16 mouse cellular contexts compared by ENCODE assay signal in genomic region chr3:88435515-88435914, GRCm38 (mm10). TPM values are rescaled to one million over a fixed set of nuclear protein-coding genes. Genes with fewer than 3 reads are reported as not detected.
DNase-seq lines count a peak whose midpoint lies in the region; ATAC-seq and TF ChIP-seq lines count a peak whose summit lies in the region.
"Had no signal": no experiment of that assay in that cellular context is flagged by ENCODE, and none has a peak within 500 bp of the region (broad histone marks: within the 10 kb centered on the region; RNA-seq: fewer than 3 reads in every experiment).

No protein-coding gene starts in this region.

- no peak for TF ChIP-seq CTCF in G1E (IDR thresholded peaks at IDR 0.05; ENCODE audit: low read depth, low read length)
- no peak for TF ChIP-seq CTCF in gastrocnemius, adult 2 months (IDR thresholded peaks at IDR 0.05)

- no peak for ATAC-seq in G1E (ENCODE audit: extremely low read depth, insufficient number of reproducible peaks, low FRiP score, poor library complexity, severe bottlenecking)
- ATAC-seq in midbrain, embryonic 11.5 days (ENCODE audit: low FRiP score) = no peak
- ATAC-seq: forebrain, embryonic 13.5 days had no signal

- peaks cover 50% of the 10 kb centered on the region for H3K4me1 ChIP-seq in G1E (ENCODE audit: insufficient read depth, low read depth, low read length)
- peaks cover 3% of the 10 kb centered on the region; the same call in 1 of the 2 replicates for H3K4me1 ChIP-seq in midbrain, embryonic 11.5 days (ENCODE audit: control insufficient read depth, insufficient read depth, low read length)

- H3K4me3 ChIP-seq in G1E (ENCODE audit: low read depth, low read length) = peak overlapping the region; percentile 0; the same call in 1 of the 2 replicates
- no peak overlapping the region for H3K4me3 ChIP-seq in gastrocnemius, adult 2 months
- no peak overlapping the region for H3K4me3 ChIP-seq in midbrain, embryonic 11.5 days (ENCODE audit: low read depth, low read length)
- H3K4me3 ChIP-seq: forebrain, embryonic 13.5 days; midbrain, embryonic 12.5 days had no signal

- H3K9me3 ChIP-seq in G1E (replicated peaks) = peaks cover 7% of the 10 kb centered on the region
- H3K9me3 ChIP-seq in midbrain, embryonic 11.5 days (ENCODE audit: control insufficient read depth, low read length) = no peaks in the 10 kb centered on the region
- H3K9me3 ChIP-seq: forebrain, embryonic 13.5 days; limb, embryonic 12.5 days; midbrain, embryonic 12.5 days had no signal

- no peak overlapping the region for H3K27ac ChIP-seq in gastrocnemius, adult 2 months
- H3K27ac ChIP-seq in midbrain, embryonic 11.5 days (ENCODE audit: low read depth, low read length) = no peak overlapping the region
- H3K27ac ChIP-seq: forebrain, embryonic 13.5 days; limb, embryonic 12.5 days; midbrain, embryonic 12.5 days had no signal

- no peak for DNase-seq in G1E (ENCODE audit: low spot score)
- peak; percentile 94 for DNase-seq in brain, adult 2 months (ENCODE audit: low read depth, low spot score)
- DNase-seq in layer of hippocampus, adult 9-11 months = peak; percentile 91
- peak; percentile 83 to 92 for DNase-seq in left cerebral cortex, postnatal 14 days (ENCODE audit: low spot score in 2 of 2)
- no peak for DNase-seq in gastrocnemius, adult 2 months
- no peak for DNase-seq in heart, adult 18-20 months
- DNase-seq in midbrain, embryonic 11.5 days (ENCODE audit: low spot score, missing footprints) = no peak
- DNase-seq: cerebellum, adult 11 months; lung, postnatal 36 days had no signal

- H3K27me3 ChIP-seq in G1E (ENCODE audit: insufficient read depth, low read length) = peaks cover 41% of the 10 kb centered on the region
- no peaks in the 10 kb centered on the region for H3K27me3 ChIP-seq in midbrain, embryonic 11.5 days (ENCODE audit: control insufficient read depth, insufficient read depth, low read length)
- H3K27me3 ChIP-seq: limb, embryonic 12.5 days had no signal

- H3K4me2 ChIP-seq in midbrain, embryonic 11.5 days = no peak overlapping the region
- H3K4me2 ChIP-seq: midbrain, embryonic 12.5 days had no signal

- 67% methylated on average over 10 of the region's 10 CpGs for WGBS in midbrain, embryonic 11.5 days

- intact Hi-C loops in left cerebral cortex, postnatal 14 days (cut with DNase I) = no loop called here
- intact Hi-C loops in gastrocnemius, adult 2 months (cut with DNase I) = no loop called here

- H3K9ac ChIP-seq in midbrain, embryonic 11.5 days (ENCODE audit: low read length) = no peak overlapping the region
- H3K9ac ChIP-seq: forebrain, embryonic 13.5 days; limb, embryonic 12.5 days; midbrain, embryonic 12.5 days had no signal

- peaks cover 7% of the 10 kb centered on the region for H3K36me3 ChIP-seq in G1E (replicated peaks)
- H3K36me3 ChIP-seq in midbrain, embryonic 11.5 days (ENCODE audit: control insufficient read depth, insufficient read depth, low read length) = no peaks in the 10 kb centered on the region

RNA-seq across cellular contexts. Expression of gene Slc25a44, which starts 10.6 kb away (rescaled TPM):
- 62.0 and 62.3 TPM in 2 replicates for total RNA-seq in G1E (2014; fragmentation: Nextera tagmentation)
- total RNA-seq in G1E (2017) = 50.3 and 50.9 TPM in 2 replicates
- 17.4 and 23.0 TPM in 2 replicates for polyA plus RNA-seq in G1E (2012)
- total RNA-seq in left cerebral cortex, postnatal 14 days (2021) = 10 to 100 TPM; 69.6 to 71.3 TPM
- total RNA-seq in gastrocnemius, adult 2 months (2021) = 10 to 100 TPM; 16.1 to 18.5 TPM
- 10 to 100 TPM; 12.3 to 14.2 TPM for total RNA-seq in heart, adult 18-20 months (2021)
- polyA plus RNA-seq in midbrain, embryonic 11.5 days (2014; fragmentation: Nextera tagmentation; extraction: Ambion mirVana) = 20.8 and 22.3 TPM in 2 replicates

RNA-seq across cellular contexts. Expression of gene Pmf1, which starts 25.4 kb away (rescaled TPM):
- total RNA-seq in G1E (2014; fragmentation: Nextera tagmentation) (273 and 301 TPM in 2 replicates), G1E (2017) (110 and 117 TPM in 2 replicates)
- 254 and 283 TPM in 2 replicates for polyA plus RNA-seq in G1E (2012)
- 1 to 10 TPM; 5.7 to 7.8 TPM for total RNA-seq in left cerebral cortex, postnatal 14 days (2021)
- 10 to 100 TPM; 16.2 to 19.7 TPM for total RNA-seq in gastrocnemius, adult 2 months (2021)
- total RNA-seq in heart, adult 18-20 months (2021) = 10 to 100 TPM; 16.8 to 18.3 TPM
- 128 and 132 TPM in 2 replicates for polyA plus RNA-seq in midbrain, embryonic 11.5 days (2014; fragmentation: Nextera tagmentation; extraction: Ambion mirVana)

RNA-seq across cellular contexts. Expression of gene Sema4a, which starts 25.5 kb away (rescaled TPM):
- 1.1 TPM in 1 of 2 replicates, not detected in the other for total RNA-seq in G1E (2014; fragmentation: Nextera tagmentation)
- total RNA-seq in G1E (2017) = 0.23 and 0.66 TPM in 2 replicates
- 1.3 and 1.7 TPM in 2 replicates for polyA plus RNA-seq in G1E (2012)
- 10 to 100 TPM; 51.3 to 57.7 TPM for total RNA-seq in left cerebral cortex, postnatal 14 days (2021)
- total RNA-seq in gastrocnemius, adult 2 months (2021) = 1 to 10 TPM; 1.2 to 1.8 TPM
- 1 to 10 TPM; 4.4 to 5.9 TPM for total RNA-seq in heart, adult 18-20 months (2021)
- polyA plus RNA-seq in midbrain, embryonic 11.5 days (2014; fragmentation: Nextera tagmentation; extraction: Ambion mirVana) = 6.3 and 6.8 TPM in 2 replicates

RNA-seq across cellular contexts. Expression of gene Bglap, which starts 51.3 kb away (rescaled TPM):
- total RNA-seq in G1E (2014; fragmentation: Nextera tagmentation) (not detected in 2 replicates), G1E (2017) (not detected in 2 replicates)
- not detected in 2 replicates for polyA plus RNA-seq in G1E (2012)
- 1 to 10 TPM; 1.5 to 1.8 TPM for total RNA-seq in left cerebral cortex, postnatal 14 days (2021)
- total RNA-seq in gastrocnemius, adult 2 months (2021) = not detected
- not detected for total RNA-seq in heart, adult 18-20 months (2021)
- 0.48 TPM in 1 of 2 replicates, not detected in the other for polyA plus RNA-seq in midbrain, embryonic 11.5 days (2014; fragmentation: Nextera tagmentation; extraction: Ambion mirVana)
- polyA plus RNA-seq: gonadal fat pad, adult 2 months; heart, postnatal 0 days; limb, embryonic 12.5 days; liver, embryonic 16.5 days; midbrain, embryonic 12.5 days had no signal

RNA-seq across cellular contexts. Expression of gene Bglap2, which starts 57.0 kb away (rescaled TPM):
- not detected in 2 replicates for total RNA-seq in G1E (2014; fragmentation: Nextera tagmentation)
- not detected in 2 replicates for total RNA-seq in G1E (2017)
- polyA plus RNA-seq in G1E (2012) = not detected in 2 replicates
- total RNA-seq in left cerebral cortex, postnatal 14 days (2021) = 1 to 10 TPM in 1 of 2 experiments, not detected in 1; 1.4 TPM
- not detected for total RNA-seq in gastrocnemius, adult 2 months (2021)
- total RNA-seq in heart, adult 18-20 months (2021) = not detected
- polyA plus RNA-seq in midbrain, embryonic 11.5 days (2014; fragmentation: Nextera tagmentation; extraction: Ambion mirVana) = not detected in 2 replicates
- polyA plus RNA-seq: forebrain, embryonic 13.5 days; gonadal fat pad, adult 2 months; heart, postnatal 0 days; kidney, embryonic 14.5 days; limb, embryonic 12.5 days; liver, embryonic 16.5 days; midbrain, embryonic 12.5 days had no signal

Comparison
In these comparisons a context has a peak if more than half of its experiments do, and no peak if none do; other contexts are left out.
1. DNase-seq: peak in brain, adult 2 months (single experiment), layer of hippocampus, adult 9-11 months (single experiment) and left cerebral cortex, postnatal 14 days (2 of 2); none in G1E (single experiment), gastrocnemius, adult 2 months (single experiment), heart, adult 18-20 months (0 of 2) and midbrain, embryonic 11.5 days (single experiment).
2. RNA of gene Pmf1, which starts 25.4 kb away (total RNA-seq): 110 to 301 TPM in G1E; 16.2 to 19.7 TPM in gastrocnemius, adult 2 months, 16.8 to 18.3 TPM in heart, adult 18-20 months and 5.7 to 7.8 TPM in left cerebral cortex, postnatal 14 days; every median in the first group is over 4 times any median in the second.
3. RNA of gene Sema4a, which starts 25.5 kb away (total RNA-seq): 51.3 to 57.7 TPM in left cerebral cortex, postnatal 14 days; 4.4 to 5.9 TPM in heart, adult 18-20 months, 1.2 to 1.8 TPM in gastrocnemius, adult 2 months and 0.23 to 1.1 TPM in G1E; every median in the first group is over 4 times any median in the second.